Mouse (Mus musculus): Measurements from ENCODE around the gene Olfr1369-ps1. TPM values are rescaled to one million over a fixed set of nuclear protein-coding genes. Genes with fewer than 3 reads are reported as not detected.
"Not testable (repeated sequence)": the region's sequence is repeated elsewhere in the genome, so short reads cannot be mapped to it uniquely, and the experiment has no call there.

Olfr1369-ps1 gene
- polyA plus RNA-seq, 1 experiment: not detected

GRCm38 (mm10) chr13:21114121-21114520 lies 2.8 kb downstream of the Olfr1369-ps1 start:
- TF ChIP-seq MYOD1 (IDR thresholded peaks at IDR 0.05; ENCODE audit: control insufficient read depth, insufficient read length, low read depth) (no peak), FOSL1 (IDR thresholded peaks at IDR 0.05; ENCODE audit: insufficient read depth, low read length, poor library complexity, severe bottlenecking) (no peak), MAX (IDR thresholded peaks at IDR 0.05) (no peak), USF1 (IDR thresholded peaks at IDR 0.05; ENCODE audit: low read depth) (no peak), CEBPB (IDR thresholded peaks at IDR 0.05; ENCODE audit: low read depth) (no peak), CTCF (IDR thresholded peaks at IDR 0.05; ENCODE audit: control insufficient read depth, insufficient read depth, insufficient read length) (no peak), MYOG (IDR thresholded peaks at IDR 0.05; ENCODE audit: control insufficient read depth, extremely low read depth, insufficient read length) (no peak)
- Histone ChIP-seq H3ac (ENCODE audit: control insufficient read depth, insufficient read length, low read depth) (no peak overlapping the region), H3K79me2 (ENCODE audit: control insufficient read depth, insufficient read depth) (no peaks in the 10 kb centered on the region), H3K27me3 (ENCODE audit: control insufficient read depth, insufficient read depth, insufficient read length) (no peaks in the 10 kb centered on the region), H3K79me3 (ENCODE audit: low read depth) (no peaks in the 10 kb centered on the region), H3K4me3 (ENCODE audit: insufficient read depth, poor library complexity, severe bottlenecking) (no peak overlapping the region), H3K36me3 (ENCODE audit: control insufficient read depth, insufficient read depth) (no peaks in the 10 kb centered on the region)

- H3K79me3 ChIP-seq (ENCODE audit: low read depth); H3K79me2 ChIP-seq (ENCODE audit: control insufficient read depth, insufficient read depth); H3K27me3 ChIP-seq (ENCODE audit: control insufficient read depth, insufficient read depth, insufficient read length); H3K36me3 ChIP-seq (ENCODE audit: control insufficient read depth, insufficient read depth); H3ac ChIP-seq (ENCODE audit: control insufficient read depth, insufficient read length, low read depth); H3K4me3 ChIP-seq (ENCODE audit: insufficient read depth, poor library complexity, severe bottlenecking): not testable (repeated sequence)
Measured at GRCm38 (mm10) chr13:21129339-21129738, 18.1 kb downstream of the Olfr1369-ps1 start, which contains the start of gene Olfr263. TSS of gene Olfr263 (plus strand) at chr13:21129639.

GRCm38 (mm10) chr13:21142421-21142820 lies 31.1 kb downstream of the Olfr1369-ps1 start:
- H3K36me3 ChIP-seq (ENCODE audit: control insufficient read depth, insufficient read depth): no peaks in the 10 kb centered on the region
- H3K4me3 ChIP-seq (ENCODE audit: insufficient read depth, poor library complexity, severe bottlenecking): no peak overlapping the region
- H3ac ChIP-seq (ENCODE audit: control insufficient read depth, insufficient read length, low read depth): no peak overlapping the region
- TF ChIP-seq MYOD1 (IDR thresholded peaks at IDR 0.05; ENCODE audit: control insufficient read depth, insufficient read length, low read depth) (no peak), FOSL1 (IDR thresholded peaks at IDR 0.05; ENCODE audit: insufficient read depth, low read length, poor library complexity, severe bottlenecking) (no peak), MAX (IDR thresholded peaks at IDR 0.05) (no peak), CEBPB (IDR thresholded peaks at IDR 0.05; ENCODE audit: low read depth) (no peak), MYOG (IDR thresholded peaks at IDR 0.05; ENCODE audit: control insufficient read depth, extremely low read depth, insufficient read length) (no peak), CTCF (IDR thresholded peaks at IDR 0.05; ENCODE audit: control insufficient read depth, insufficient read depth, insufficient read length) (no peak), USF1 (IDR thresholded peaks at IDR 0.05; ENCODE audit: low read depth) (no peak)
- no peaks in the 10 kb centered on the region for H3K79me2 ChIP-seq (ENCODE audit: control insufficient read depth, insufficient read depth)
- H3K27me3 ChIP-seq (ENCODE audit: control insufficient read depth, insufficient read depth, insufficient read length): no peaks in the 10 kb centered on the region
- H3K79me3 ChIP-seq (ENCODE audit: low read depth): no peaks in the 10 kb centered on the region

GRCm38 (mm10) chr13:21145767-21146166 lies 34.5 kb downstream of the Olfr1369-ps1 start, which contains the start of gene Olfr1368:
TSS of gene Olfr1368 (minus strand) at chr13:21145867.
- no peak for TF ChIP-seq FOSL1 (IDR thresholded peaks at IDR 0.05; ENCODE audit: insufficient read depth, low read length, poor library complexity, severe bottlenecking)
- no peak for TF ChIP-seq MYOD1 (IDR thresholded peaks at IDR 0.05; ENCODE audit: control insufficient read depth, insufficient read length, low read depth)
- no peak for TF ChIP-seq MYOG (IDR thresholded peaks at IDR 0.05; ENCODE audit: control insufficient read depth, extremely low read depth, insufficient read length)
- no peak for TF ChIP-seq CEBPB (IDR thresholded peaks at IDR 0.05; ENCODE audit: low read depth)
- TF ChIP-seq MAX (IDR thresholded peaks at IDR 0.05): no peak
- H3K79me2 ChIP-seq (ENCODE audit: control insufficient read depth, insufficient read depth): no peaks in the 10 kb centered on the region
- no peaks in the 10 kb centered on the region for H3K27me3 ChIP-seq (ENCODE audit: control insufficient read depth, insufficient read depth, insufficient read length)
- no peaks in the 10 kb centered on the region for H3K79me3 ChIP-seq (ENCODE audit: low read depth)
- H3K36me3 ChIP-seq (ENCODE audit: control insufficient read depth, insufficient read depth): no peaks in the 10 kb centered on the region
- H3ac ChIP-seq (ENCODE audit: control insufficient read depth, insufficient read length, low read depth): no peak within 1 kb of the TSS
- H3K4me3 ChIP-seq (ENCODE audit: insufficient read depth, poor library complexity, severe bottlenecking): no peak within 1 kb of the TSS

- no peaks in the 10 kb centered on the region for H3K36me3 ChIP-seq (ENCODE audit: control insufficient read depth, insufficient read depth)
- no peaks in the 10 kb centered on the region for H3K79me3 ChIP-seq (ENCODE audit: low read depth)
- no peak for TF ChIP-seq CEBPB (IDR thresholded peaks at IDR 0.05; ENCODE audit: low read depth)
- TF ChIP-seq CTCF (IDR thresholded peaks at IDR 0.05; ENCODE audit: control insufficient read depth, insufficient read depth, insufficient read length): no peak
- TF ChIP-seq MYOG (IDR thresholded peaks at IDR 0.05; ENCODE audit: control insufficient read depth, extremely low read depth, insufficient read length): no peak
- no peak for TF ChIP-seq MYOD1 (IDR thresholded peaks at IDR 0.05; ENCODE audit: control insufficient read depth, insufficient read length, low read depth)
- no peak overlapping the region for H3K4me3 ChIP-seq (ENCODE audit: insufficient read depth, poor library complexity, severe bottlenecking)
- no peak overlapping the region for H3ac ChIP-seq (ENCODE audit: control insufficient read depth, insufficient read length, low read depth)
- H3K27me3 ChIP-seq (ENCODE audit: control insufficient read depth, insufficient read depth, insufficient read length): no peaks in the 10 kb centered on the region
- H3K79me2 ChIP-seq (ENCODE audit: control insufficient read depth, insufficient read depth): no peaks in the 10 kb centered on the region
Measured at GRCm38 (mm10) chr13:21155888-21156287, 44.6 kb downstream of the Olfr1369-ps1 start.

GRCm38 (mm10) chr13:21158071-21158470 lies 46.8 kb downstream of the Olfr1369-ps1 start:
- H3ac ChIP-seq (ENCODE audit: control insufficient read depth, insufficient read length, low read depth): no peak overlapping the region
- no peak for TF ChIP-seq MYOG (IDR thresholded peaks at IDR 0.05; ENCODE audit: control insufficient read depth, extremely low read depth, insufficient read length)
- no peak for TF ChIP-seq FOSL1 (IDR thresholded peaks at IDR 0.05; ENCODE audit: insufficient read depth, low read length, poor library complexity, severe bottlenecking)
- TF ChIP-seq CEBPB (IDR thresholded peaks at IDR 0.05; ENCODE audit: low read depth): no peak
- no peak for TF ChIP-seq MYOD1 (IDR thresholded peaks at IDR 0.05; ENCODE audit: control insufficient read depth, insufficient read length, low read depth)
- no peak for TF ChIP-seq USF1 (IDR thresholded peaks at IDR 0.05; ENCODE audit: low read depth)
- TF ChIP-seq MAX (IDR thresholded peaks at IDR 0.05): no peak
- TF ChIP-seq CTCF (IDR thresholded peaks at IDR 0.05; ENCODE audit: control insufficient read depth, insufficient read depth, insufficient read length): no peak
- no peak overlapping the region for H3K4me3 ChIP-seq (ENCODE audit: insufficient read depth, poor library complexity, severe bottlenecking)
- no peaks in the 10 kb centered on the region for H3K27me3 ChIP-seq (ENCODE audit: control insufficient read depth, insufficient read depth, insufficient read length)
- H3K79me2 ChIP-seq (ENCODE audit: control insufficient read depth, insufficient read depth): no peaks in the 10 kb centered on the region
- no peaks in the 10 kb centered on the region for H3K36me3 ChIP-seq (ENCODE audit: control insufficient read depth, insufficient read depth)
- H3K79me3 ChIP-seq (ENCODE audit: low read depth): no peaks in the 10 kb centered on the region
